Mouse (Mus musculus) heart, embryonic 13.5 days (tissue): ENCODE results near the gene Gm3727. TPM values are rescaled to one million over a fixed set of nuclear protein-coding genes. Genes with fewer than 3 reads are reported as not detected.
"Not testable (repeated sequence)": the region's sequence is repeated elsewhere in the genome, so short reads cannot be mapped to it uniquely, and the experiment has no call there.

ENCODE experiments used
- ATAC-seq: fragments of 200-750 bp; cut with Nextera tagmentation; 2 replicates; pipeline ENCODE4 v1.8.0; 2017; ENCODE audit warnings: moderate TSS enrichment; ENCODE audit not compliant: insufficient number of reproducible peaks, low FRiP score, low TSS enrichment; ENCODE audit errors: extremely low read depth
- H3K27ac ChIP-seq: fragments of 300-500 bp; sonication (generic); replicated peaks from 2 replicates; pipeline ENCODE4 v1.5.1; 2015; ENCODE audit warnings: moderate library complexity, mild to moderate bottlenecking, inconsistent platforms
- H3K27me3 ChIP-seq: fragments of 300-500 bp; sonication (generic); replicated peaks from 2 replicates; pipeline ENCODE4 v1.6.1; 2015; ENCODE audit warnings: mild to moderate bottlenecking, inconsistent platforms
- H3K36me3 ChIP-seq: fragments of 300-500 bp; sonication (generic); 2 replicates; pipeline ENCODE4 v1.6.1; 2015; ENCODE audit warnings: mild to moderate bottlenecking, inconsistent platforms
- H3K4me1 ChIP-seq: fragments of 300-500 bp; sonication (generic); 2 replicates; pipeline ENCODE4 v1.6.1; 2015; ENCODE audit warnings: inconsistent platforms
- H3K4me2 ChIP-seq: fragments of 300-500 bp; sonication (generic); 2 replicates; pipeline ENCODE4 v1.6.1; 2015; ENCODE audit warnings: inconsistent platforms, mild to moderate bottlenecking, moderate library complexity
- H3K4me3 ChIP-seq: fragments of 300-500 bp; sonication (generic); 2 replicates; pipeline ENCODE4 v1.5.1; 2015; ENCODE audit warnings: moderate library complexity, mild to moderate bottlenecking, inconsistent platforms
- H3K9ac ChIP-seq: fragments of 300-500 bp; sonication (generic); 2 replicates; pipeline ENCODE4 v1.6.1; 2015; ENCODE audit warnings: inconsistent platforms, mild to moderate bottlenecking, moderate library complexity
- H3K9me3 ChIP-seq: fragments of 300-500 bp; sonication (generic); 2 replicates; pipeline ENCODE4 v1.6.1; 2016; ENCODE audit warnings: inconsistent platforms
- WGBS: fragments of 180-500 bp; shearing (Covaris S2); methylation state at CpG from one replicate; pipeline ENCODE4 v1.1.7; 2015; ENCODE audit warnings: mixed read lengths; 5-methylcytosine and 5-hydroxymethylcytosine counted together
- polyA plus RNA-seq: library from polyadenylated mRNA; unstranded; fragments of >200 nt; fragmentation: Nextera tagmentation; extraction: Ambion mirVana; gene quantifications from 2 replicates; pipeline ENCODE4 v1.2.1, GENCODE M21; 2015

Gene Gm3727
- polyA plus RNA-seq, result not detected in 2 replicates

- not testable (repeated sequence) for H3K4me3 ChIP-seq, H3K9ac ChIP-seq, H3K4me1 ChIP-seq, H3K27me3 ChIP-seq, H3K4me2 ChIP-seq, ATAC-seq, H3K36me3 ChIP-seq, H3K9me3 ChIP-seq, H3K27ac ChIP-seq
- 64% methylated on average over 3 of the region's 3 CpGs for WGBS
Observed at GRCm38 (mm10) chr14:7264614-7265013, at the start of gene Gm3727. Gene Gm3727, minus strand, starts transcription at chr14:7264714.

GRCm38 (mm10) chr14:7243498-7243897 lies 21.0 kb downstream of the Gm3727 start:
- H3K9ac ChIP-seq, ATAC-seq, H3K27ac ChIP-seq, H3K9me3 ChIP-seq, H3K4me1 ChIP-seq, H3K4me3 ChIP-seq, H3K36me3 ChIP-seq, H3K4me2 ChIP-seq, H3K27me3 ChIP-seq: not testable (repeated sequence)
- 3% methylated on average over 7 of the region's 10 CpGs for WGBS

Other genes starting within 250 kb of the Gm3727 start
- 0.18 and 0.21 TPM in 2 replicates for gene Gm10406, start 237.3 kb downstream of the Gm3727 start, polyA plus RNA-seq
- gene Gm3685, start 219.7 kb downstream of the Gm3727 start, polyA plus RNA-seq, result not detected in 2 replicates
- 0.71 and 1.2 TPM in 2 replicates for gene Gm3696, start 164.1 kb downstream of the Gm3727 start, polyA plus RNA-seq
- not detected in 2 replicates for gene Gm6676, start 139.3 kb downstream of the Gm3727 start, polyA plus RNA-seq
- 2.6 and 4.0 TPM in 2 replicates for gene Gm3512, start 90.2 kb downstream of the Gm3727 start, polyA plus RNA-seq
- not detected in 2 replicates for gene Gm16434, start 70.2 kb downstream of the Gm3727 start, polyA plus RNA-seq
- gene Gm3739, start 50.3 kb upstream of the Gm3727 start, polyA plus RNA-seq, result 2.2 and 2.3 TPM in 2 replicates
- gene Gm5797, start 67.7 kb upstream of the Gm3727 start, polyA plus RNA-seq, result not detected in 2 replicates
- not detected in 2 replicates for gene Gm8374, start 100.4 kb upstream of the Gm3727 start, polyA plus RNA-seq
- not detected in 2 replicates for gene Gm3755, start 186.2 kb upstream of the Gm3727 start, polyA plus RNA-seq
- gene Gm3752, start 219.0 kb upstream of the Gm3727 start, polyA plus RNA-seq, result 1.5 and 1.8 TPM in 2 replicates